In genomic region chr11:115198932-115199384, GRCm38 (mm10) we compare ENCODE assay signal across 14 mouse cellular contexts. TPM values are rescaled to one million over a fixed set of nuclear protein-coding genes. Genes with fewer than 3 reads are reported as not detected.
A peak's percentile ranks its signal among the peaks of the same experiment; 100 is the strongest.
DNase-seq lines count a peak whose midpoint lies in the region; ATAC-seq lines count a peak whose summit lies in the region.
"Had no signal": no experiment of that assay in that cellular context is flagged by ENCODE, and none has a peak within 500 bp of the region (broad histone marks: within the 10 kb centered on the region; RNA-seq: fewer than 3 reads in every experiment).

No protein-coding gene starts in this region.

- H3K27me3 ChIP-seq in hindbrain, embryonic 15.5 days, result no peaks in the 10 kb centered on the region; the same call in 1 of the 2 replicates
- no peaks in the 10 kb centered on the region; the same call in 1 of the 2 replicates for H3K27me3 ChIP-seq in hindbrain, embryonic 10.5 days (ENCODE audit: insufficient read depth, poor library complexity, severe bottlenecking)
- H3K27me3 ChIP-seq: limb, embryonic 15.5 days had no signal

- peaks cover 24% of the 10 kb centered on the region for H3K36me3 ChIP-seq in hindbrain, embryonic 15.5 days
- peaks cover 35% of the 10 kb centered on the region for H3K36me3 ChIP-seq in hindbrain, embryonic 10.5 days

- WGBS in hindbrain, embryonic 15.5 days, result 43% methylated on average over 12 of the region's 12 CpGs
- WGBS in hindbrain, embryonic 10.5 days, result 68% methylated on average over 12 of the region's 12 CpGs

- H3K27ac ChIP-seq in hindbrain, embryonic 15.5 days (replicated peaks), result no peak overlapping the region
- H3K27ac ChIP-seq in hindbrain, embryonic 10.5 days, result no peak overlapping the region
- H3K27ac ChIP-seq: forebrain, embryonic 10.5 days; kidney, embryonic 15.5 days; limb, embryonic 15.5 days had no signal

- ATAC-seq in hindbrain, embryonic 15.5 days (ENCODE audit: low FRiP score, low read depth), result 0 out of 2 replicates have a peak, but pooled peaks have one; percentile 19
- ATAC-seq in activated CD4-positive, CD25-positive, alpha-beta regulatory T cell, adult 4 months, result peak; percentile 70

- no peaks in the 10 kb centered on the region for H3K9me3 ChIP-seq in hindbrain, embryonic 15.5 days
- no peaks in the 10 kb centered on the region for H3K9me3 ChIP-seq in hindbrain, embryonic 10.5 days
- H3K9me3 ChIP-seq: forebrain, embryonic 10.5 days; kidney, embryonic 15.5 days; limb, embryonic 15.5 days had no signal

- H3K4me3 ChIP-seq in hindbrain, embryonic 15.5 days, result no peak overlapping the region
- H3K4me3 ChIP-seq in hindbrain, embryonic 10.5 days, result no peak overlapping the region
- H3K4me3 ChIP-seq: forebrain, embryonic 10.5 days; kidney, embryonic 15.5 days; limb, embryonic 15.5 days had no signal

- no peak overlapping the region for H3K4me2 ChIP-seq in hindbrain, embryonic 15.5 days
- H3K4me2 ChIP-seq: kidney, embryonic 15.5 days; limb, embryonic 15.5 days; lung, embryonic 14.5 days had no signal

- peaks cover 13% of the 10 kb centered on the region; the same call in 1 of the 2 replicates for H3K4me1 ChIP-seq in hindbrain, embryonic 15.5 days (replicated peaks)
- peaks cover 22% of the 10 kb centered on the region for H3K4me1 ChIP-seq in hindbrain, embryonic 10.5 days (replicated peaks)
- H3K4me1 ChIP-seq: kidney, embryonic 15.5 days; limb, embryonic 15.5 days had no signal

- no peak for DNase-seq in hindbrain, embryonic 10.5 days (ENCODE audit: low spot score)
- peak; percentile 62 for DNase-seq in CD4-positive, CD25-positive, alpha-beta regulatory T cell, adult 2 months (ENCODE audit: low read depth, low spot score)
- peak; percentile 37 to 49 for DNase-seq in monocyte, adult 2 months (ENCODE audit: low read depth in 1 of 2, low spot score in 2 of 2)
- no peak for DNase-seq in layer of hippocampus, adult 9-11 months
- no peak for DNase-seq in frontal cortex, postnatal 36 days (ENCODE audit: low spot score in 2 of 2)
- no peak for DNase-seq in cerebellum, adult 9-10 months
- DNase-seq: cerebellum, adult 11 months; cerebellum, postnatal 36 days; lung, embryonic 14.5 days had no signal

- no peak overlapping the region for H3K9ac ChIP-seq in hindbrain, embryonic 15.5 days
- H3K9ac ChIP-seq: kidney, embryonic 15.5 days; limb, embryonic 15.5 days; lung, embryonic 14.5 days had no signal

RNA-seq across cellular contexts. Expression of gene Nat9, which starts 11.3 kb away (rescaled TPM):
- polyA plus RNA-seq in hindbrain, embryonic 15.5 days (2015; fragmentation: Nextera tagmentation; extraction: Ambion mirVana), result 19.1 and 20.4 TPM in 2 replicates
- polyA plus RNA-seq in hindbrain, embryonic 10.5 days (2016; fragmentation: Nextera tagmentation; extraction: Ambion mirVana), result 18.7 and 24.3 TPM in 2 replicates
- polyA plus RNA-seq in activated CD4-positive, CD25-positive, alpha-beta regulatory T cell, adult 4 months (2017; shearing (Covaris generic)), result 10 to 100 TPM; 14.0 to 14.6 TPM

RNA-seq across cellular contexts. Expression of gene Tmem104, which starts 11.7 kb away (rescaled TPM):
- polyA plus RNA-seq in hindbrain, embryonic 15.5 days (2015; fragmentation: Nextera tagmentation; extraction: Ambion mirVana), result 15.1 and 17.5 TPM in 2 replicates
- 6.9 and 10.6 TPM in 2 replicates for polyA plus RNA-seq in hindbrain, embryonic 10.5 days (2016; fragmentation: Nextera tagmentation; extraction: Ambion mirVana)
- polyA plus RNA-seq in activated CD4-positive, CD25-positive, alpha-beta regulatory T cell, adult 4 months (2017; shearing (Covaris generic)), result 10 to 100 TPM in 1 of 2 experiments, 1 to 10 TPM in 1; 9.3 to 11.9 TPM

RNA-seq across cellular contexts. Expression of gene Slc9a3r1, which starts 35.8 kb away (rescaled TPM):
- 68.7 and 70.2 TPM in 2 replicates for polyA plus RNA-seq in hindbrain, embryonic 15.5 days (2015; fragmentation: Nextera tagmentation; extraction: Ambion mirVana)
- polyA plus RNA-seq in hindbrain, embryonic 10.5 days (2016; fragmentation: Nextera tagmentation; extraction: Ambion mirVana), result 39.6 and 49.8 TPM in 2 replicates
- 100 to 1,000 TPM; 166 to 228 TPM for polyA plus RNA-seq in activated CD4-positive, CD25-positive, alpha-beta regulatory T cell, adult 4 months (2017; shearing (Covaris generic))

Comparison
In these comparisons a context has a peak if more than half of its experiments do, and no peak if none do; other contexts are left out.
1. DNase-seq: peak in CD4-positive, CD25-positive, alpha-beta regulatory T cell, adult 2 months (single experiment) and monocyte, adult 2 months (2 of 2); none in hindbrain, embryonic 10.5 days (single experiment), layer of hippocampus, adult 9-11 months (single experiment), frontal cortex, postnatal 36 days (0 of 2) and cerebellum, adult 9-10 months (single experiment).